Mouse (Mus musculus) macrophage (primary cell): Measurements from ENCODE around the gene Atxn7l1. TPM values are rescaled to one million over a fixed set of nuclear protein-coding genes. Genes with fewer than 3 reads are reported as not detected.

Source experiments
- H3K27ac ChIP-seq: fragments of 350-480 bp; formaldehyde crosslinking; 2 replicates; pipeline ENCODE4 v1.9.0; 2021
- H3K36me3 ChIP-seq: fragments of 350-480 bp; formaldehyde crosslinking; 2 replicates; pipeline ENCODE4 v1.9.0; 2021; ENCODE audit errors: inconsistent target
- H3K4me3 ChIP-seq: fragments of 350-480 bp; formaldehyde crosslinking; 2 replicates; pipeline ENCODE4 v1.9.0; 2021; ENCODE audit errors: inconsistent target
- H3K79me2 ChIP-seq: fragments of 350-480 bp; formaldehyde crosslinking; 2 replicates; pipeline ENCODE4 v1.9.0; 2021; ENCODE audit errors: inconsistent target
- WGBS: methylation state at CpG from one replicate; pipeline ENCODE4 v1.1.7; 2026; ENCODE audit warnings: inconsistent platforms; ENCODE audit not compliant: missing documents; 5-methylcytosine and 5-hydroxymethylcytosine counted together
- polyA plus RNA-seq: library from polyadenylated mRNA; stranded (reverse); fragments of 250-400 nt; gene quantifications from 3 replicates; pipeline ENCODE4 v1.2.4, GENCODE M21; 2018; ENCODE audit warnings: inconsistent platforms

Atxn7l1 gene
- polyA plus RNA-seq, 1 experiment from 2014 or later: 70.4 TPM

GRCm38 (mm10) chr12:33242679-33243078 is 95.2 kb downstream of the Atxn7l1 start:
- WGBS: 100% methylated on average over 7 of the region's 8 CpGs
- Histone ChIP-seq H3K79me2 (no peaks in the 10 kb centered on the region; the same call in 1 of the 2 replicates), H3K27ac (no peak overlapping the region), H3K36me3 (no peaks in the 10 kb centered on the region), H3K4me3 (no peak overlapping the region)

GRCm38 (mm10) chr12:33244132-33244875 is 96.8 kb downstream of the Atxn7l1 start:
- Histone ChIP-seq H3K27ac (no peak overlapping the region), H3K36me3 (peaks cover 5% of the 10 kb centered on the region; the same call in 1 of the 2 replicates)

GRCm38 (mm10) chr12:33245455-33245854 is 98.0 kb downstream of the Atxn7l1 start:
- Histone ChIP-seq H3K4me3 (no peak overlapping the region), H3K79me2 (no peaks in the 10 kb centered on the region; the same call in 1 of the 2 replicates), H3K27ac (no peak overlapping the region), H3K36me3 (peaks cover 13% of the 10 kb centered on the region; the same call in 1 of the 2 replicates)
- WGBS: 42% methylated on average over 4 of the region's 4 CpGs

More at GRCm38 (mm10) chr12:33244132-33244875, 96.8 kb downstream of the Atxn7l1 start:
- WGBS: 95% methylated on average over 13 of the region's 15 CpGs
- no peak overlapping the region for H3K4me3 ChIP-seq
- no peaks in the 10 kb centered on the region; the same call in 1 of the 2 replicates for H3K79me2 ChIP-seq

GRCm38 (mm10) chr12:33246878-33247277 is 99.4 kb downstream of the Atxn7l1 start:
- 98% methylated on average over 8 of the region's 8 CpGs for WGBS
- Histone ChIP-seq H3K36me3 (peaks cover 23% of the 10 kb centered on the region; the same call in 1 of the 2 replicates), H3K79me2 (no peaks in the 10 kb centered on the region; the same call in 1 of the 2 replicates), H3K27ac (no peak overlapping the region), H3K4me3 (no peak overlapping the region)

- 87% methylated on average over 5 of the region's 6 CpGs for WGBS
- H3K36me3 ChIP-seq: peaks cover 32% of the 10 kb centered on the region; the same call in 1 of the 2 replicates
- H3K79me2 ChIP-seq: no peaks in the 10 kb centered on the region; the same call in 1 of the 2 replicates
- no peak overlapping the region for H3K4me3 ChIP-seq
- H3K27ac ChIP-seq: no peak overlapping the region
Measured at GRCm38 (mm10) chr12:33250197-33250596, 102.7 kb downstream of the Atxn7l1 start.

- WGBS: 96% methylated on average over 8 of the region's 8 CpGs
- Histone ChIP-seq H3K27ac (no peak overlapping the region), H3K79me2 (no peaks in the 10 kb centered on the region; the same call in 1 of the 2 replicates), H3K36me3 (peaks cover 32% of the 10 kb centered on the region; the same call in 1 of the 2 replicates), H3K4me3 (no peak overlapping the region)
Measured at GRCm38 (mm10) chr12:33251399-33251798, 103.9 kb downstream of the Atxn7l1 start.

- no peaks in the 10 kb centered on the region for H3K79me2 ChIP-seq
- 92% methylated on average over 6 of the region's 6 CpGs for WGBS
- H3K4me3 ChIP-seq: no peak overlapping the region
- no peak overlapping the region for H3K27ac ChIP-seq
- H3K36me3 ChIP-seq: peaks cover 34% of the 10 kb centered on the region; the same call in 1 of the 2 replicates
Measured at GRCm38 (mm10) chr12:33252621-33253020, 105.1 kb downstream of the Atxn7l1 start.

- 96% methylated on average over 9 of the region's 9 CpGs for WGBS
- Histone ChIP-seq H3K27ac (no peak overlapping the region), H3K36me3 (peaks cover 39% of the 10 kb centered on the region; the same call in 1 of the 2 replicates), H3K79me2 (no peaks in the 10 kb centered on the region), H3K4me3 (no peak overlapping the region)
Measured at GRCm38 (mm10) chr12:33253206-33253605, 105.7 kb downstream of the Atxn7l1 start.

- Histone ChIP-seq H3K79me2 (no peaks in the 10 kb centered on the region), H3K36me3 (peaks cover 32% of the 10 kb centered on the region; the same call in 1 of the 2 replicates), H3K27ac (no peak overlapping the region), H3K4me3 (no peak overlapping the region)
- 95% methylated on average over 2 of the region's 2 CpGs for WGBS
Measured at GRCm38 (mm10) chr12:33255256-33255655, 107.8 kb downstream of the Atxn7l1 start.

GRCm38 (mm10) chr12:33256426-33256825 is 108.9 kb downstream of the Atxn7l1 start:
- Histone ChIP-seq H3K27ac (no peak overlapping the region), H3K4me3 (no peak overlapping the region), H3K36me3 (peaks cover 25% of the 10 kb centered on the region; the same call in 1 of the 2 replicates), H3K79me2 (no peaks in the 10 kb centered on the region)
- WGBS: 97% methylated on average over 6 of the region's 6 CpGs

- 90% methylated on average over 5 of the region's 5 CpGs for WGBS
- Histone ChIP-seq H3K79me2 (no peaks in the 10 kb centered on the region), H3K36me3 (peaks cover 18% of the 10 kb centered on the region; the same call in 1 of the 2 replicates), H3K27ac (no peak overlapping the region), H3K4me3 (no peak overlapping the region)
Measured at GRCm38 (mm10) chr12:33258995-33259529, 111.6 kb downstream of the Atxn7l1 start.

GRCm38 (mm10) chr12:33260575-33260974 is 113.1 kb downstream of the Atxn7l1 start:
- Histone ChIP-seq H3K36me3 (peaks cover 26% of the 10 kb centered on the region; the same call in 1 of the 2 replicates), H3K4me3 (no peak overlapping the region), H3K27ac (no peak overlapping the region), H3K79me2 (no peaks in the 10 kb centered on the region)
- 95% methylated on average over 7 of the region's 7 CpGs for WGBS

GRCm38 (mm10) chr12:33265877-33266276 is 118.4 kb downstream of the Atxn7l1 start:
- Histone ChIP-seq H3K79me2 (no peaks in the 10 kb centered on the region), H3K4me3 (no peak overlapping the region), H3K36me3 (peaks cover 13% of the 10 kb centered on the region; the same call in 1 of the 2 replicates), H3K27ac (no peak overlapping the region)
- 98% methylated on average over 11 of the region's 11 CpGs for WGBS

GRCm38 (mm10) chr12:33267965-33268364 is 120.5 kb downstream of the Atxn7l1 start:
- no peak overlapping the region for H3K4me3 ChIP-seq
- no peak overlapping the region for H3K27ac ChIP-seq
- H3K79me2 ChIP-seq: no peaks in the 10 kb centered on the region
- WGBS: 94% methylated on average over 4 of the region's 4 CpGs
- 0 out of 2 replicates have a peak, but pooled peaks cover 8% of the 10 kb centered on the region for H3K36me3 ChIP-seq

GRCm38 (mm10) chr12:33269743-33270142 is 122.2 kb downstream of the Atxn7l1 start:
- WGBS: 96% methylated on average over 5 of the region's 5 CpGs
- H3K4me3 ChIP-seq: no peak overlapping the region
- no peaks in the 10 kb centered on the region for H3K79me2 ChIP-seq
- 0 out of 2 replicates have a peak, but pooled peaks cover 4% of the 10 kb centered on the region for H3K36me3 ChIP-seq
- H3K27ac ChIP-seq: no peak overlapping the region
